Mouse (Mus musculus): ENCODE data around the gene Clmp. TPM values are rescaled to one million over a fixed set of nuclear protein-coding genes. Genes with fewer than 3 reads are reported as not detected.

The Clmp gene
- polyA plus RNA-seq, 1 experiment: 3.5 TPM

DNA sequence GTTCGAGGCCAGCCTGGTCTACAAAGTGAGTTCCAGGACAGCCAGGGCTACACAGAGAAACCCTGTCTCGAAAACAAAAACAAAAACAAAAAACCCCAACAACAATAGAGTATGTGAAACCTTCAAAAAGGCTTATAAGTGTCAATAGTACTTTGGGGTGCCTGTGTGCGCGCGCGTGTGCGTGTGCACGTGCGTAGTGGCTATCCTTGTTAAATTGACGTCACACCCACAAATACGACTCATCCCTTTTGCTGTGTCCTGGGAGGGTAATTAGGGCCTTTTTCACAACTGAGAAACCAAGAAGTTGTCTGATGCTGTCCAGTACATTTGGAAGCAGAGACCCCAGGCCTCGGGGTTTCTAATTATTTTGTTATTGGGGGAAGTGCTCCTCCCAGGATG lies 44.5 kb downstream of the Clmp start:
- TF ChIP-seq EP300 (IDR thresholded peaks at IDR 0.05; ENCODE audit: insufficient read depth, low read depth, low read length): no peak
- TF ChIP-seq CTCF (IDR thresholded peaks at IDR 0.05; ENCODE audit: low read depth, low read length): no peak
- TF ChIP-seq POLR2A (IDR thresholded peaks at IDR 0.05; ENCODE audit: insufficient read depth, low read length): no peak
- H3K9me3 ChIP-seq (replicated peaks; ENCODE audit: control insufficient read depth, insufficient read depth, low read length, poor library complexity, severe bottlenecking): no peaks in the 10 kb centered on the region
- peaks cover 2% of the 10 kb centered on the region for H3K4me1 ChIP-seq (ENCODE audit: control insufficient read depth, insufficient read depth, low read length)
- no peak overlapping the region for H3K27ac ChIP-seq (ENCODE audit: insufficient read depth, low read length)
- H3K27me3 ChIP-seq (ENCODE audit: control insufficient read depth, insufficient read depth, low read length, poor library complexity, severe bottlenecking): no peaks in the 10 kb centered on the region; the same call in 1 of the 2 replicates
- H3K9ac ChIP-seq (ENCODE audit: low read depth, poor library complexity, severe bottlenecking): peak overlapping the region; percentile 43
- H3K4me3 ChIP-seq (ENCODE audit: low read depth, low read length): peak overlapping the region; percentile 22
- no peaks in the 10 kb centered on the region for H3K36me3 ChIP-seq (ENCODE audit: control insufficient read depth, insufficient read depth, low read length, poor library complexity, severe bottlenecking)

DNA sequence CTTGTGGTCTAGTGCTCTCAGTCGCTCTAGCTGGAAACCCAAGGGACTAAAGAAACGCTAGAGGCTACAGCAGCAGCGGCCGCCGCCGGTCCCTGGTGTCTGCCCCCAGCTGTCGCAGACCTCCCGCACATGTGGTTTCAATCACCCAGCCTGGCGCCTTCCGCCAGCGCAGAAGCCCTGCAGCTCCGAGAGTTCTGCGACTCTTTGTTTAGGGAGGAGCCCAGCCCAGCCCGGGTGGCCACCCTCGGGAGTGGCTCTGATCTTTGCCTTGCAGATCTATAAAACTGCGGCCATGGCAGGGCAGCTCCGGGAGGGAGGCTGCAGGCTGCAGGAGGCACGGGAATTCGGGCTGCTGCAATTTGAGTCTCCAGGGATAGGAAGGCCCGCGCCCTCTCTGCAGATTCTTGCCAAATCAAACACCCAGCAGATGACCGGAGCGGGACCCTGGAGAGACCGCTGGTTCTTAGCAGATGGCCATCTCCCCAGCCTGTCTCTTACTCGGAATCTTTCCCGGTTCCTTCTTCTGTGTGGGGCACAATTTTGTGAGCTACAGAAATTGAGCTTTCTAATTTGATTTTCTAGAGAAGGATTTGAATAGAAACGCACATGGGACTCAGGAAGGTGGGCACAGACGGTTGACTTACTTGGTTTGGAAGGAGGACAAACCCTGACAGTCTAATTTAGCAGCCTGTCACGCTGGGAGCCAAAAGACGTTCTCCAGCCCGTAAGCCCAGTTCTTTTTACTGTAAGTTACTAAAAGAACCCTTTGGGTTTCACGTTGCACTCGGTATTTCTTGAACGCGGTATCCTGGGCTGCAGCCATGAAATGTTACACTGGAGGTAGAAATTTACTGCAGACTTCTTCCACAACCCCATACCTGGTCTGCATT lies 45.2 kb downstream of the Clmp start:
- no peaks in the 10 kb centered on the region for H3K9me3 ChIP-seq (replicated peaks; ENCODE audit: control insufficient read depth, insufficient read depth, low read length, poor library complexity, severe bottlenecking)
- peak overlapping the region; percentile 43 for H3K9ac ChIP-seq (ENCODE audit: low read depth, poor library complexity, severe bottlenecking)
- peak overlapping the region; percentile 22 for H3K4me3 ChIP-seq (ENCODE audit: low read depth, low read length)
- H3K27me3 ChIP-seq (ENCODE audit: control insufficient read depth, insufficient read depth, low read length, poor library complexity, severe bottlenecking): no peaks in the 10 kb centered on the region; the same call in 1 of the 2 replicates
- no peak overlapping the region for H3K27ac ChIP-seq (ENCODE audit: insufficient read depth, low read length)
- H3K36me3 ChIP-seq (ENCODE audit: control insufficient read depth, insufficient read depth, low read length, poor library complexity, severe bottlenecking): no peaks in the 10 kb centered on the region
- H3K4me1 ChIP-seq (ENCODE audit: control insufficient read depth, insufficient read depth, low read length): peaks cover 2% of the 10 kb centered on the region
- TF ChIP-seq EP300 (IDR thresholded peaks at IDR 0.05; ENCODE audit: insufficient read depth, low read depth, low read length): no peak
- no peak for TF ChIP-seq POLR2A (IDR thresholded peaks at IDR 0.05; ENCODE audit: insufficient read depth, low read length)
- no peak for TF ChIP-seq CTCF (IDR thresholded peaks at IDR 0.05; ENCODE audit: low read depth, low read length)

DNA sequence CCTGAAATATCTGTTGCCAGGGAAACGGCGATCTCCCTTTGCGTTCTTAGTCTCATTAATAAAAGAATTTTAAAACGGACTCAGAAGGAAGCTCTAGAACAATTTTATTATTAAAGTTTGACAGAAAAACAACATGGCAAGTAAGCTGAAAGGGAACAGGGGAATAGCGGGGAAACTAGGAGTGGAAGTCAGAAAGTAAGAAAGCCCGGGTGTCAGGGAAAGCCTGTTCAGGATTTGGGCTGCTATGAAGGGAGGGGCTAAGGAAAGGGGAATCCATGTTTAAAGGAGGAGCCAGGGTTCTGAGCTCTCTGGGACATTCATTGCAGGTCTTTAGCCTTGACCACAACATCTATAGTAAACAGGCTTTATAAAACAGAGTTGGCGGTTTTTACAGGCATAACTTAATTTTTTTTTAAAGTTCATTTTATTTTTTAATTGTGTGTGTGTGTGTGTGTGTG lies 45.9 kb downstream of the Clmp start:
- Histone ChIP-seq H3K4me3 (ENCODE audit: low read depth, low read length) (no peak overlapping the region; the same call in 1 of the 2 replicates), H3K36me3 (ENCODE audit: control insufficient read depth, insufficient read depth, low read length, poor library complexity, severe bottlenecking) (no peaks in the 10 kb centered on the region), H3K27me3 (ENCODE audit: control insufficient read depth, insufficient read depth, low read length, poor library complexity, severe bottlenecking) (peaks cover 2% of the 10 kb centered on the region; the same call in 1 of the 2 replicates), H3K9ac (ENCODE audit: low read depth, poor library complexity, severe bottlenecking) (peak overlapping the region; percentile 43; the same call in 1 of the 2 replicates), H3K9me3 (replicated peaks; ENCODE audit: control insufficient read depth, insufficient read depth, low read length, poor library complexity, severe bottlenecking) (no peaks in the 10 kb centered on the region), H3K27ac (ENCODE audit: insufficient read depth, low read length) (no peak overlapping the region), H3K4me1 (ENCODE audit: control insufficient read depth, insufficient read depth, low read length) (peaks cover 2% of the 10 kb centered on the region)
- TF ChIP-seq POLR2A (IDR thresholded peaks at IDR 0.05; ENCODE audit: insufficient read depth, low read length) (no peak), EP300 (IDR thresholded peaks at IDR 0.05; ENCODE audit: insufficient read depth, low read depth, low read length) (no peak), CTCF (IDR thresholded peaks at IDR 0.05; ENCODE audit: low read depth, low read length) (no peak)

DNA sequence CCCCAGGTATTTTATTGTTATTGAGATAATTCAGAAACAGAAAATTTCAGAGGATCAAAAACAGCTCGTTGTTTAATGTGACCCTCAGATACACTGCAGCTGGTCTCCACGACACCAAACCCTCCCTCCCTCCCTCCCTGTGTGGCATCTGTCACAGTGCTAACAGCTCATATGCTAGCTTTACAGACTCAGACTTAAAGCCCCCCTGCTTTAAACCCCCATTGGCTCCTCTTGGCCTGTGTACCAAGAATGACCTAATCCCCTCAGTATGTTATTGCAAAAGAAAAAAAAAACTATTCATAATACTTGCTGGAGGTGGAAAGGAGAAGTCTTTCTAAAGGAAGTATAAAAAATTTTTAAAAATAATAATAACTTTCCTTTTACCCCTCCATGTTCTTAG lies 46.5 kb downstream of the Clmp start:
- Histone ChIP-seq H3K9ac (ENCODE audit: low read depth, poor library complexity, severe bottlenecking) (no peak overlapping the region), H3K4me3 (ENCODE audit: low read depth, low read length) (no peak overlapping the region), H3K36me3 (ENCODE audit: control insufficient read depth, insufficient read depth, low read length, poor library complexity, severe bottlenecking) (no peaks in the 10 kb centered on the region), H3K4me1 (ENCODE audit: control insufficient read depth, insufficient read depth, low read length) (peaks cover 2% of the 10 kb centered on the region), H3K27me3 (ENCODE audit: control insufficient read depth, insufficient read depth, low read length, poor library complexity, severe bottlenecking) (peaks cover 2% of the 10 kb centered on the region; the same call in 1 of the 2 replicates), H3K9me3 (replicated peaks; ENCODE audit: control insufficient read depth, insufficient read depth, low read length, poor library complexity, severe bottlenecking) (no peaks in the 10 kb centered on the region), H3K27ac (ENCODE audit: insufficient read depth, low read length) (no peak overlapping the region)
- TF ChIP-seq POLR2A (IDR thresholded peaks at IDR 0.05; ENCODE audit: insufficient read depth, low read length) (no peak), EP300 (IDR thresholded peaks at IDR 0.05; ENCODE audit: insufficient read depth, low read depth, low read length) (no peak), CTCF (IDR thresholded peaks at IDR 0.05; ENCODE audit: low read depth, low read length) (no peak)

DNA sequence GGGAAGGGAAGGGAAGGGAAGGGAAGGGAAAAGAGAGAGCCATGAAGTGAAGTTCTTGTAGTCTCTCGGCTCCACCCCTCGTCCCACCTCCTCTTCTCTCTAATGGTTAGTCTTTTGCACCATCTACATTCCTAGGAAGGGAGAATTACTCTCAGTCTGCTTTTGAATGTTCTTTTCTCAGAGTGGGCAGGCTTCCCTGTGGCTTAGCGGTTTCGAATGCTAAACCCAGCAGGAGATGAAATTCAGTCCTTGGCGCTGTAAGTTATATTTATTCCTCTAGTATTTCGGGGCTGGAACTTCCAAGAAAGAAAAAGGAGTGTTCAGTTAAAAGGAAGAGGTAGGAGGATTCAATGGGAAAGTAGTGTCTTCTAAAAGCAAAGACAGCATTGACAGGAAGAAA lies 51.4 kb downstream of the Clmp start:
- Histone ChIP-seq H3K27ac (ENCODE audit: insufficient read depth, low read length) (no peak overlapping the region), H3K36me3 (ENCODE audit: control insufficient read depth, insufficient read depth, low read length, poor library complexity, severe bottlenecking) (no peaks in the 10 kb centered on the region), H3K9me3 (replicated peaks; ENCODE audit: control insufficient read depth, insufficient read depth, low read length, poor library complexity, severe bottlenecking) (no peaks in the 10 kb centered on the region), H3K4me1 (ENCODE audit: control insufficient read depth, insufficient read depth, low read length) (no peaks in the 10 kb centered on the region), H3K4me3 (ENCODE audit: low read depth, low read length) (no peak overlapping the region), H3K9ac (ENCODE audit: low read depth, poor library complexity, severe bottlenecking) (no peak overlapping the region), H3K27me3 (ENCODE audit: control insufficient read depth, insufficient read depth, low read length, poor library complexity, severe bottlenecking) (0 out of 2 replicates have a peak, but pooled peaks cover 2% of the 10 kb centered on the region)
- TF ChIP-seq CTCF (IDR thresholded peaks at IDR 0.05; ENCODE audit: low read depth, low read length) (no peak), POLR2A (IDR thresholded peaks at IDR 0.05; ENCODE audit: insufficient read depth, low read length) (no peak), EP300 (IDR thresholded peaks at IDR 0.05; ENCODE audit: insufficient read depth, low read depth, low read length) (no peak)

DNA sequence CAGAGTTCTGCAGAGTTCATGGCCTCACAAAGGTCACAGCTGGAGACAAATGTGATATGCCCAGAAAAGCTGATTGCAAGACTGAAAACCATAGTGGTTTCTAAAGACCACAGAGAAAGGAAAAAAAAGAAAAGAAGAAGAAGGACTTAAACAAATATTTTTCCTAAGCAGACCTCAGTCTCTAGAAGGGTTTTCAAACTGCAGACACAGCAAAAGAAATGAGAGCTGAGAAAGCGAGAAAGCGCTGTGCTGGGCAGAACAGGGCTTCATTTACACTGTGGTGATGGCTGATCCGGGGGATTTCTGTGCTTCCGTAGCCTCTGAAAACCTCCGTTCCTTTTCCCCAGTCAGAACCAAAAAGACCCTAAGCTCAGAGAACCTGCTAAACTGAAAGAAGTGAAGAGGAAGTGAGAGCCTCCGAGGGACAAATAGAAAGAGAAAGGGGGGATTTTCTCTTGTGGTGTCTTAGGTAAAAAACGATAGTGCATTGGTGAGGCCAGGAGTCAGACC lies 57.8 kb downstream of the Clmp start:
- H3K27ac ChIP-seq (ENCODE audit: insufficient read depth, low read length): no peak overlapping the region

More for the DNA sequence above, 57.8 kb downstream of the Clmp start:
- no peaks in the 10 kb centered on the region for H3K4me1 ChIP-seq (ENCODE audit: control insufficient read depth, insufficient read depth, low read length)
- no peaks in the 10 kb centered on the region for H3K9me3 ChIP-seq (replicated peaks; ENCODE audit: control insufficient read depth, insufficient read depth, low read length, poor library complexity, severe bottlenecking)
- H3K4me3 ChIP-seq (ENCODE audit: low read depth, low read length): no peak overlapping the region
- no peaks in the 10 kb centered on the region for H3K36me3 ChIP-seq (ENCODE audit: control insufficient read depth, insufficient read depth, low read length, poor library complexity, severe bottlenecking)
- H3K9ac ChIP-seq (ENCODE audit: low read depth, poor library complexity, severe bottlenecking): no peak overlapping the region
- no peaks in the 10 kb centered on the region for H3K27me3 ChIP-seq (ENCODE audit: control insufficient read depth, insufficient read depth, low read length, poor library complexity, severe bottlenecking)
- no peak for TF ChIP-seq POLR2A (IDR thresholded peaks at IDR 0.05; ENCODE audit: insufficient read depth, low read length)
- TF ChIP-seq EP300 (IDR thresholded peaks at IDR 0.05; ENCODE audit: insufficient read depth, low read depth, low read length): no peak
- TF ChIP-seq CTCF (IDR thresholded peaks at IDR 0.05; ENCODE audit: low read depth, low read length): no peak

All from ES-Bruce4 (cell line).